ENCODE assay signal across 10 mouse cellular contexts in the genomic region with DNA sequence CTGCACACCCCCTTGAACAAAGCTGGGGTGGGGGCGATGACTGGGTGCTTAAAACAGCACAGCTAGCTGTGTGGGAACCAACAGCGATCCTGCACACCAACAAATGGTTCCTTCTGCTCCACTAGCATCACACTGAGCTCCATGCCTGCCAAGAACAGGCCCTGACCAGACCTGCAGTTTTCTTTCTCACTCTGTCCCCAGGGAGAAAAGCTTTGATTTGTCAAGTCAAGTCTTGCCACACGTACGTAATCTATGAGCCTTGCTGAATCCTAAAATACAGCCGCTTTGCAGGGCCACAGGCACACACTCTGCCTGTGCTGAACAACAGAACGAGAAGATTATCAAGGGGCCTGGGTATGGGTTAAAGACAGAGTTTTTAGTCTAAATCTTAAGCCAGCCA.
DNase-seq lines count a peak whose midpoint lies in the region; ATAC-seq and TF ChIP-seq lines count a peak whose summit lies in the region.
"Had no signal": no experiment of that assay in that cellular context is flagged by ENCODE, and none has a peak within 500 bp of the region (broad histone marks: within the 10 kb centered on the region; RNA-seq: fewer than 3 reads in every experiment).

No protein-coding gene starts in this region.

- H3K9ac ChIP-seq in hindbrain, embryonic 13.5 days = no peak overlapping the region
- H3K9ac ChIP-seq in stomach, embryonic 14.5 days (replicated peaks; ENCODE audit: low read depth, low read length) = no peak overlapping the region

- TF ChIP-seq POLR2A in embryonic fibroblast, embryonic 13.5 days (IDR thresholded peaks at IDR 0.05; ENCODE audit: low read depth, low read length) = no peak

- intact Hi-C loops in left cerebral cortex, postnatal 4 days (cut with DNase I) = no loop called here

- no peak for TF ChIP-seq CTCF in embryonic fibroblast, embryonic 13.5 days (IDR thresholded peaks at IDR 0.05; ENCODE audit: borderline replicate concordance, insufficient read depth, low read length)

- peaks cover 2% of the 10 kb centered on the region; the same call in 1 of the 2 replicates for H3K4me1 ChIP-seq in embryonic fibroblast, embryonic 13.5 days (ENCODE audit: control insufficient read depth, insufficient read depth, low read length)
- peaks cover 8% of the 10 kb centered on the region; the same call in 1 of the 2 replicates for H3K4me1 ChIP-seq in hindbrain, embryonic 13.5 days (replicated peaks)
- H3K4me1 ChIP-seq in stomach, embryonic 14.5 days (ENCODE audit: control insufficient read depth, insufficient read depth, low read length) = 0 out of 2 replicates have a peak, but pooled peaks cover 10% of the 10 kb centered on the region
- H3K4me1 ChIP-seq: megakaryocyte, embryonic 14.5 days had no signal

- WGBS in hindbrain, embryonic 13.5 days = 55% methylated on average over 6 of the region's 6 CpGs
- WGBS in stomach, embryonic 14.5 days = 76% methylated on average over 6 of the region's 6 CpGs

- H3K27ac ChIP-seq in embryonic fibroblast, embryonic 13.5 days (ENCODE audit: insufficient read depth, low read length) = peak overlapping the region; percentile 27
- H3K27ac ChIP-seq in hindbrain, embryonic 13.5 days = peak overlapping the region; percentile 63
- H3K27ac ChIP-seq in stomach, embryonic 14.5 days (ENCODE audit: low read length) = peak overlapping the region; percentile 23; the same call in 1 of the 2 replicates

- H3K27me3 ChIP-seq in hindbrain, embryonic 13.5 days = no peaks in the 10 kb centered on the region
- no peaks in the 10 kb centered on the region for H3K27me3 ChIP-seq in stomach, embryonic 14.5 days (ENCODE audit: control insufficient read depth, insufficient read depth, low read length)
- H3K27me3 ChIP-seq: megakaryocyte, embryonic 14.5 days had no signal

- H3K4me2 ChIP-seq in hindbrain, embryonic 13.5 days = no peak overlapping the region
- no peak overlapping the region for H3K4me2 ChIP-seq in stomach, embryonic 14.5 days (replicated peaks; ENCODE audit: low read depth, low read length)

- no peak overlapping the region for H3K4me3 ChIP-seq in embryonic fibroblast, embryonic 13.5 days (ENCODE audit: insufficient read depth, low read length)
- H3K4me3 ChIP-seq in hindbrain, embryonic 13.5 days = no peak overlapping the region
- H3K4me3 ChIP-seq in stomach, embryonic 14.5 days (ENCODE audit: low read depth, low read length) = no peak overlapping the region
- H3K4me3 ChIP-seq: megakaryocyte, embryonic 14.5 days had no signal

- ATAC-seq in hindbrain, embryonic 13.5 days (ENCODE audit: low FRiP score) = peak; percentile 39; the same call in 1 of the 2 replicates
- ATAC-seq in stomach, embryonic 14.5 days (ENCODE audit: insufficient number of reproducible peaks, insufficient read depth, low FRiP score, low read depth) = no peak
- ATAC-seq: intestine, postnatal 0 days had no signal

- no peaks in the 10 kb centered on the region for H3K9me3 ChIP-seq in hindbrain, embryonic 13.5 days
- no peaks in the 10 kb centered on the region for H3K9me3 ChIP-seq in stomach, embryonic 14.5 days (ENCODE audit: control insufficient read depth, low read depth, low read length)
- H3K9me3 ChIP-seq: G1E had no signal

- no peaks in the 10 kb centered on the region for H3K36me3 ChIP-seq in hindbrain, embryonic 13.5 days
- no peaks in the 10 kb centered on the region for H3K36me3 ChIP-seq in stomach, embryonic 14.5 days (ENCODE audit: control insufficient read depth, insufficient read depth, low read length)
- H3K36me3 ChIP-seq: G1E had no signal

- DNase-seq in left cerebral cortex, postnatal 4 days = peak; percentile 13
- DNase-seq in left cerebral cortex, adult 11 months (ENCODE audit: low spot score) = no peak
- no peak for DNase-seq in cerebellum, adult 11-12 months
- no peak for DNase-seq in thymus, postnatal 0 days (ENCODE audit: low spot score)
